Mouse (Mus musculus) G1E (cell line): ENCODE data around the gene Cldn4.

Experiments used
- CTCF ChIP-seq: IDR thresholded peaks from 2 replicates; pipeline ENCODE4 v1.5.1; 2012; ENCODE audit warnings: low read depth, low read length, inconsistent platforms, mixed read lengths
- GATA1 ChIP-seq: IDR thresholded peaks from 2 replicates; pipeline ENCODE4 v1.6.1; 2012; ENCODE audit warnings: borderline replicate concordance, low read length, inconsistent platforms, mixed read lengths
- GATA2 ChIP-seq: IDR thresholded peaks from 2 replicates; pipeline ENCODE4 v1.6.1; 2012; ENCODE audit warnings: low read depth, low read length, inconsistent platforms, borderline replicate concordance
- POLR2AphosphoS5 ChIP-seq: IDR thresholded peaks from 2 replicates; pipeline ENCODE4 v1.6.1; 2012; ENCODE audit warnings: low read depth, low read length, inconsistent platforms; ENCODE audit not compliant: insufficient replicate concordance

DNA sequence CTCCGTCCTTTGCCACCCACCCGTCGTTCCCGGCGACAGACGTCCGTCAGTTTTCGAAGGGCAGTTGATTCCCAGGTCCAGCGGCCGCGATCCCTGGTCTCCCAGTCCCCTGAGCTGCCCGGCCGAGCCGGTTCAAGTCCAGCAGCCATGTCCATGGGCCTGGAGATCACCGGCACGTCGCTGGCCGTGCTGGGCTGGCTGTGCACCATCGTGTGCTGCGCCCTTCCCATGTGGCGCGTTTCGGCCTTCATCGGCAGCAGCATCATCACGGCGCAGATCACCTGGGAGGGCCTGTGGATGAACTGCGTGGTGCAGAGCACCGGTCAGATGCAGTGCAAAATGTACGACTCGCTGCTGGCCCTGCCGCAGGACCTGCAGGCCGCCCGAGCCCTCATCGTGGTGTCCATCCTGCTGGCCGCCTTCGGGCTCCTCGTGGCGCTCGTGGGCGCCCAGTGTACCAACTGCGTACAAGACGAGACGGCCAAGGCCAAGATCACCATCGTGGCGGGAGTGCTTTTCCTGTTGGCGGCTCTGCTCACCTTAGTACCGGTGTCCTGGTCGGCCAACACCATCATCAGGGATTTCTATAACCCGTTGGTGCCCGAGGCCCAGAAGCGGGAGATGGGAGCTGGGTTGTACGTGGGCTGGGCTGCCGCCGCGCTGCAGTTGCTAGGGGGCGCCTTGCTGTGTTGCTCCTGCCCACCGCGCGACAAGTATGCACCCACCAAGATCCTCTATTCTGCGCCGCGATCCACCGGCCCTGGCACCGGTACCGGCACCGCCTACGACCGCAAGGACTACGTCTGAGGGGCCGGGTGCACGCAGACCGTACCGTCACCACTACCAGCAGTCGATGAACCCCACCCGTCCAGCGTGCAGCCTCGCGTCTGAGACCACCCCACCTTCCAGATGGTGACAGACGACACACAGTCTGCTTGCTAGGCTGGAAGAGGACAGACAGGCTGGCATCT lies 39.8 kb upstream of the Cldn4 start:
- TF ChIP-seq CTCF (no peak), GATA2 (no peak), GATA1 (no peak), POLR2AphosphoS5 (no peak)
